Mouse (Mus musculus): ENCODE results near the gene Erich2.

GRCm38 (mm10) chr2:70503436-70503835, 5.2 kb upstream of the Erich2 start:
- no peak for TF ChIP-seq CTCF (IDR thresholded peaks at IDR 0.05; ENCODE audit: low read depth)
- TF ChIP-seq EP300 (IDR thresholded peaks at IDR 0.05; ENCODE audit: low read depth) = no peak

Data from liver, postnatal 0 days (tissue).